ENCODE assay signal across 24 mouse cellular contexts in the genomic region with DNA sequence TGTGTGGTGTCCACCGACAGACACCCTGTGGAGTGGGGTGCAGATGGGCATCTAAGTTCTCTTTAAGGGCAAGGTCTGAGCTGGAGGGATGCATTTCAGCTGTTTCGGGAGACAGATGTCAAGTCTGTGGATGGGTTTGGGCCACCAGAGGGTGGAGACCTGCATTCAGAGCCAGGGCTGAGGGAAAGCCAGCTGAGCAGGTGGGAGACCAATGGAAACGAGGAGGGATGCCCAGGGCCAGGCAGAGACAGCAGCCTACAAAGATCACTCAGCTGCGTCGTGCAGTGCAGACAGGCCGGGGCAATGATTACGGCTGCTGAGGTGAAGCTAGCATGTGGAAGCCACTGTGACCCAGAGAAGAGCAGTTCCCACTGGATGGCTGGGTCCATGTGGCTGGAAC.
A peak's percentile ranks its signal among the peaks of the same experiment; 100 is the strongest.
DNase-seq lines count a peak whose midpoint lies in the region; ATAC-seq lines count a peak whose summit lies in the region.
"Had no signal": no experiment of that assay in that cellular context is flagged by ENCODE, and none has a peak within 500 bp of the region (broad histone marks: within the 10 kb centered on the region; RNA-seq: fewer than 3 reads in every experiment).

No protein-coding gene starts in this region.

- H3K27ac ChIP-seq in hindbrain, embryonic 10.5 days, result 0 out of 2 replicates have a peak overlapping the region, but pooled peaks have one; percentile 3
- no peak overlapping the region for H3K27ac ChIP-seq in hindbrain, embryonic 16.5 days (ENCODE audit: low read depth, low read length)
- H3K27ac ChIP-seq: embryonic facial prominence, embryonic 10.5 days; embryonic facial prominence, embryonic 12.5 days; forebrain, embryonic 13.5 days; forebrain, embryonic 15.5 days had no signal

- peaks cover 16% of the 10 kb centered on the region for H3K4me1 ChIP-seq in hindbrain, embryonic 10.5 days (replicated peaks)
- H3K4me1 ChIP-seq in hindbrain, embryonic 16.5 days (ENCODE audit: control insufficient read depth, insufficient read depth, low read depth, low read length), result no peaks in the 10 kb centered on the region
- H3K4me1 ChIP-seq: embryonic facial prominence, embryonic 10.5 days; embryonic facial prominence, embryonic 12.5 days; forebrain, embryonic 13.5 days; forebrain, embryonic 15.5 days had no signal

- H3K4me2 ChIP-seq in hindbrain, embryonic 16.5 days (ENCODE audit: low read length), result no peak overlapping the region
- H3K4me2 ChIP-seq: embryonic facial prominence, embryonic 12.5 days; forebrain, embryonic 13.5 days; forebrain, embryonic 15.5 days had no signal

- no peak overlapping the region for H3K4me3 ChIP-seq in hindbrain, embryonic 10.5 days
- H3K4me3 ChIP-seq in hindbrain, embryonic 16.5 days (ENCODE audit: low read length), result no peak overlapping the region
- H3K4me3 ChIP-seq: embryonic facial prominence, embryonic 10.5 days; embryonic facial prominence, embryonic 12.5 days; forebrain, embryonic 13.5 days; forebrain, embryonic 15.5 days had no signal

- no peaks in the 10 kb centered on the region for H3K36me3 ChIP-seq in hindbrain, embryonic 10.5 days
- H3K36me3 ChIP-seq in hindbrain, embryonic 16.5 days (ENCODE audit: control insufficient read depth, insufficient read depth, low read length), result no peaks in the 10 kb centered on the region
- H3K36me3 ChIP-seq: embryonic facial prominence, embryonic 10.5 days; embryonic facial prominence, embryonic 12.5 days; forebrain, embryonic 15.5 days; G1E had no signal

- no peaks in the 10 kb centered on the region for H3K9me3 ChIP-seq in hindbrain, embryonic 10.5 days
- H3K9me3 ChIP-seq in hindbrain, embryonic 16.5 days (ENCODE audit: control insufficient read depth, low read length), result no peaks in the 10 kb centered on the region
- H3K9me3 ChIP-seq: embryonic facial prominence, embryonic 10.5 days; embryonic facial prominence, embryonic 12.5 days; forebrain, embryonic 13.5 days; forebrain, embryonic 15.5 days; G1E had no signal

- peak; percentile 53 to 71 for DNase-seq in cerebellum, postnatal 10 days
- no peak for DNase-seq in cerebellum, adult 11 months
- DNase-seq in hindbrain, embryonic 10.5 days (ENCODE audit: low spot score), result no peak
- DNase-seq in left cerebral cortex, postnatal 4 days, result peak; percentile 53
- no peak for DNase-seq in left cerebral cortex, postnatal 14 days (ENCODE audit: low spot score in 2 of 2)
- peak; percentile 24 for DNase-seq in retina, postnatal 1 day
- no peak for DNase-seq in retina, embryonic 14.5 days (ENCODE audit: low spot score)
- DNase-seq: adrenal gland, adult 8-10 months; adrenal gland, postnatal 14 days; adrenal gland, postnatal 36 days; B cell, adult 2 months; cerebellum, adult 18-20 months; cerebellum, adult 8-10 months; cerebellum, adult 9-11 months; forebrain, postnatal 0 days had no signal

- H3K9ac ChIP-seq in hindbrain, embryonic 16.5 days (ENCODE audit: low read depth, low read length), result no peak overlapping the region
- H3K9ac ChIP-seq: embryonic facial prominence, embryonic 12.5 days; forebrain, embryonic 13.5 days; forebrain, embryonic 15.5 days; forebrain, postnatal 0 days had no signal

- no peaks in the 10 kb centered on the region for H3K27me3 ChIP-seq in hindbrain, embryonic 10.5 days (ENCODE audit: insufficient read depth, poor library complexity, severe bottlenecking)
- H3K27me3 ChIP-seq in hindbrain, embryonic 16.5 days (replicated peaks; ENCODE audit: control insufficient read depth, insufficient read depth, low read length), result no peaks in the 10 kb centered on the region
- H3K27me3 ChIP-seq: embryonic facial prominence, embryonic 12.5 days; forebrain, embryonic 13.5 days; forebrain, embryonic 15.5 days had no signal

- no peak for ATAC-seq in hindbrain, embryonic 16.5 days
- ATAC-seq: activated CD4-positive, CD25-positive, alpha-beta regulatory T cell, adult 4 months; CD4-positive, CD25-positive, alpha-beta regulatory T cell, adult 4 months; forebrain, embryonic 13.5 days; forebrain, embryonic 15.5 days; forebrain, postnatal 0 days; Patski had no signal

- 80% methylated on average over 7 of the region's 7 CpGs for WGBS in hindbrain, embryonic 10.5 days
- WGBS in hindbrain, embryonic 16.5 days, result 64% methylated on average over 7 of the region's 7 CpGs

- intact Hi-C loops in left cerebral cortex, postnatal 4 days (cut with DNase I), result no loop called here
- intact Hi-C loops in left cerebral cortex, postnatal 14 days (cut with DNase I), result no loop called here

Comparison
In these comparisons a context has a peak if more than half of its experiments do, and no peak if none do; other contexts are left out.
1. DNase-seq: peak in cerebellum, postnatal 10 days (2 of 2), left cerebral cortex, postnatal 4 days (single experiment) and retina, postnatal 1 day (single experiment); none in cerebellum, adult 11 months (single experiment), hindbrain, embryonic 10.5 days (single experiment), left cerebral cortex, postnatal 14 days (0 of 2) and retina, embryonic 14.5 days (single experiment).